ENCODE assay signal across 8 mouse cellular contexts in the genomic region with DNA sequence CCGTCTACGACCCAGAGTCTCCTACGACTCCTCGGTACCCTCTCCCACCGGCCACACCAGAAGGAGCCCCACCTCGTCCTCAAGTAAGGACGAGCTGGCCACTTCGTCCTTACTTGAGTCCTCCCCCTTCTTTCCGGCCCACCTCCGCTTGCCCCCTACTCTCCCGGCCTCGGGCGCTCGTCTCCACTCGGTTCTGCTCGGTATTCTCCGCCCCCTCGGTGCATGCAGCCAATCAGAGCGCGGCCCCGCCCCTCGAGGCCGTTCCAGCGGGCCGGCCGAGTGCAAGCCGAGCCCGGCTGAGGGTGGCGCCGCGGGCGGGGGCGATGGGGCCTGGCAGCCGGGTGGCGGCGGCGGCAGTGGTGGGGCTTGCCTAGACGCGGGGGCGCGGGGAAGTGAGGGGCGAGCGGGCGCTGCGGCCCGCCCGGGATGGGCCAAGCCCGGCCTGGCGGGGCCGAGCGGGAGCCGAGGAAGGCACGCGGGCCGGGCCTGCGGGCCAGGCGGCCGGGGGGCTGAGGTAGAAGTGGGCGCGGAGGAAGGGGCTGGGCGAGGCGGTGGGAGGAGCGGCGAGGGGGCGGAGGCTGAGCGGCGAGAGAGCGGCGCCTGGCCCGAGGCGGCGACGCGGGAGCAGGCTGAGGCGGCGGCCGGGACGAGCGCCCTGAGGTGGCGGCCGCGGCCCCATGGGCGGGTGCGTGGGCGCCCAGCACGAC. TPM values are rescaled to one million over a fixed set of nuclear protein-coding genes. Genes with fewer than 3 reads are reported as not detected.
DNase-seq lines count a peak whose midpoint lies in the region; ATAC-seq lines count a peak whose summit lies in the region.

Gene Ubtd2, plus strand, starts transcription at position 571 of the 707 bp plus-strand sequence.

- H3K4me1 ChIP-seq in hindbrain, embryonic 13.5 days (replicated peaks) = peaks cover 18% of the 10 kb centered on the region

- H3K9ac ChIP-seq in hindbrain, embryonic 13.5 days = peak within 1 kb of the TSS; percentile 95

- H3K36me3 ChIP-seq in hindbrain, embryonic 13.5 days = no peaks in the 10 kb centered on the region

- DNase-seq in NIH3T3 (ENCODE audit: low read depth) = peak; percentile 97
- DNase-seq in cerebellum, postnatal 10 days = peak; percentile 99
- DNase-seq in frontal cortex, postnatal 14 days (ENCODE audit: low spot score in 2 of 2) = peak; percentile 90 to 95
- peak; percentile 94 to 98 for DNase-seq in layer of hippocampus, postnatal 25 days (ENCODE audit: extremely low spot score in 1 of 2, low spot score in 1 of 2)
- peak; percentile 97 for DNase-seq in lung, postnatal 25 days (ENCODE audit: low spot score)
- DNase-seq in retina, embryonic 14.5 days (ENCODE audit: low spot score) = peak; percentile 95
- peak; percentile 100 for DNase-seq in thymus, postnatal 4 days

- no peaks in the 10 kb centered on the region for H3K9me3 ChIP-seq in hindbrain, embryonic 13.5 days

- H3K27ac ChIP-seq in hindbrain, embryonic 13.5 days = peak within 1 kb of the TSS; percentile 98

- H3K4me2 ChIP-seq in hindbrain, embryonic 13.5 days = peak within 1 kb of the TSS; percentile 87

- under 1% methylated on average over 81 of the region's 86 CpGs for WGBS in hindbrain, embryonic 13.5 days

- H3K27me3 ChIP-seq in hindbrain, embryonic 13.5 days = no peaks in the 10 kb centered on the region

- H3K4me3 ChIP-seq in hindbrain, embryonic 13.5 days = peak within 1 kb of the TSS; percentile 88

- ATAC-seq in hindbrain, embryonic 13.5 days (ENCODE audit: low FRiP score) = peak; percentile 98

RNA-seq across cellular contexts. Expression of gene Ubtd2, which starts in this region (rescaled TPM):
- polyA plus RNA-seq in hindbrain, embryonic 13.5 days (2015; fragmentation: Nextera tagmentation; extraction: Ambion mirVana) = 50.0 and 52.9 TPM in 2 replicates
- total RNA-seq in layer of hippocampus, postnatal 25 days (2021) = 10 to 100 TPM; 38.2 to 41.4 TPM

Comparison
In these comparisons a context has a peak if more than half of its experiments do, and no peak if none do; other contexts are left out.
1. Peak in every context shown above with its lines: DNase-seq, ATAC-seq, H3K4me3 ChIP-seq and H3K27ac ChIP-seq.